Mouse (Mus musculus): ENCODE measurements around the gene Egfem1.

- TF ChIP-seq CTCF (IDR thresholded peaks at IDR 0.05; ENCODE audit: control insufficient read depth, insufficient read depth, low read length): no peak
- TF ChIP-seq POLR2A (IDR thresholded peaks at IDR 0.05; ENCODE audit: borderline replicate concordance, control insufficient read depth, low read depth, low read length): no peak
Measured at GRCm38 (mm10) chr3:29190263-29190662, 108.4 kb downstream of the Egfem1 start.
